Mouse (Mus musculus) cerebellum, adult 2 months (tissue): ENCODE results near the gene Cib1.

Experiments
- CTCF ChIP-seq: fragments of 200-500 bp; IDR thresholded peaks from 2 replicates; pipeline ENCODE4 v1.5.1; 2011; ENCODE audit warnings: low read depth, mild to moderate bottlenecking, control low read depth, low read length, moderate library complexity, borderline replicate concordance; ENCODE audit not compliant: insufficient read depth
- POLR2A ChIP-seq: fragments of 200-500 bp; IDR thresholded peaks from 2 replicates; pipeline ENCODE4 v1.6.1; 2011; ENCODE audit warnings: low read length, control low read depth, borderline replicate concordance; ENCODE audit not compliant: insufficient read depth

GRCm38 (mm10) chr7:80257706-80258105 lies 25.1 kb upstream of the Cib1 start:
- TF ChIP-seq CTCF (no peak), POLR2A (no peak)
